Mouse (Mus musculus): ENCODE measurements around the gene Gm5662. TPM values are rescaled to one million over a fixed set of nuclear protein-coding genes. Genes with fewer than 3 reads are reported as not detected.

Gm5662 gene
- polyA plus RNA-seq, 1 experiment = not detected

Other genes starting within 250 kb of the Gm5662 start
- gene Gm2056, start 247.5 kb downstream of the Gm5662 start, polyA plus RNA-seq (2012; rRNA removed) = not detected in 2 replicates
- gene Gm16368, start 190.8 kb downstream of the Gm5662 start, polyA plus RNA-seq (2012; rRNA removed) = not detected in 2 replicates
- not detected in 2 replicates for gene Gm10436, start 92.4 kb downstream of the Gm5662 start, polyA plus RNA-seq (2012; rRNA removed)
- not detected in 2 replicates for gene Gm8332, start 24.4 kb downstream of the Gm5662 start, polyA plus RNA-seq (2012; rRNA removed)
- gene Gm5039, start 49.5 kb upstream of the Gm5662 start, polyA plus RNA-seq (2012; rRNA removed) = not detected in 2 replicates
- gene Adck1, start 86.1 kb upstream of the Gm5662 start, polyA plus RNA-seq (2012; rRNA removed) = 15.6 and 20.3 TPM in 2 replicates

All from spleen, adult 2 months (tissue).